Mouse (Mus musculus) hindbrain, embryonic 14.5 days (tissue): ENCODE measurements around the gene Fam83c. TPM values are rescaled to one million over a fixed set of nuclear protein-coding genes. Genes with fewer than 3 reads are reported as not detected.
A peak's percentile ranks its signal among the peaks of the same experiment; 100 is the strongest.

ENCODE experiments used
- ATAC-seq: fragments of 200-750 bp; cut with Nextera tagmentation; 2 replicates; pipeline ENCODE4 v1.8.0; 2017; ENCODE audit warnings: moderate number of reproducible peaks, mild to moderate bottlenecking, moderate TSS enrichment, moderate library complexity; ENCODE audit not compliant: low FRiP score
- DNase-seq: peaks from one replicate; pipeline ENCODE4 v3.0.0-alpha.2; 2015; ENCODE audit warnings: low spot score
- H3K27ac ChIP-seq: fragments of 300-500 bp; sonication (generic); 2 replicates; pipeline ENCODE4 v1.5.1; 2014; ENCODE audit warnings: mild to moderate bottlenecking, moderate library complexity
- H3K27me3 ChIP-seq: fragments of 300-500 bp; sonication (generic); 2 replicates; pipeline ENCODE4 v1.6.1; 2014; ENCODE audit warnings: mild to moderate bottlenecking, low read length, mixed read lengths; ENCODE audit not compliant: control insufficient read depth, insufficient read depth
- H3K36me3 ChIP-seq: fragments of 300-500 bp; sonication (generic); replicated peaks from 2 replicates; pipeline ENCODE4 v1.6.1; 2014; ENCODE audit not compliant: control insufficient read depth, insufficient read depth
- H3K4me1 ChIP-seq: fragments of 300-500 bp; sonication (generic); replicated peaks from 2 replicates; pipeline ENCODE4 v1.6.1; 2014; ENCODE audit warnings: antibody characterized with exemption, low read length, mixed read lengths; ENCODE audit not compliant: control insufficient read depth, insufficient read depth
- H3K4me2 ChIP-seq: fragments of 300-500 bp; sonication (generic); replicated peaks from 2 replicates; pipeline ENCODE4 v1.6.1; 2014; ENCODE audit warnings: mild to moderate bottlenecking, moderate library complexity
- H3K4me3 ChIP-seq: fragments of 300-500 bp; sonication (generic); replicated peaks from 2 replicates; pipeline ENCODE4 v1.5.1; 2014; ENCODE audit warnings: mild to moderate bottlenecking, low read length
- H3K9ac ChIP-seq: fragments of 300-500 bp; sonication (generic); 2 replicates; pipeline ENCODE4 v1.6.1; 2014
- H3K9me3 ChIP-seq: fragments of 300-500 bp; sonication (generic); 2 replicates; pipeline ENCODE4 v1.6.1; 2016; ENCODE audit warnings: low read length; ENCODE audit not compliant: control insufficient read depth
- whole genome bisulfite sequencing: fragments of 180-500 bp; shearing (Covaris S2); extraction: QIAGEN DNeasy Blood & Tissue Kit; methylation state at CpG from one replicate; pipeline ENCODE4 v1.1.7; 2014; 5-methylcytosine and 5-hydroxymethylcytosine counted together
- polyA plus RNA-seq: library from polyadenylated mRNA; unstranded; fragments of >200 nt; fragmentation: Nextera tagmentation; extraction: Ambion mirVana; gene quantifications from 2 replicates; pipeline ENCODE4 v1.2.1, GENCODE M21; 2014

The Fam83c gene
- polyA plus RNA-seq, 1 experiment from 2014 or later = 0.31 TPM

DNA sequence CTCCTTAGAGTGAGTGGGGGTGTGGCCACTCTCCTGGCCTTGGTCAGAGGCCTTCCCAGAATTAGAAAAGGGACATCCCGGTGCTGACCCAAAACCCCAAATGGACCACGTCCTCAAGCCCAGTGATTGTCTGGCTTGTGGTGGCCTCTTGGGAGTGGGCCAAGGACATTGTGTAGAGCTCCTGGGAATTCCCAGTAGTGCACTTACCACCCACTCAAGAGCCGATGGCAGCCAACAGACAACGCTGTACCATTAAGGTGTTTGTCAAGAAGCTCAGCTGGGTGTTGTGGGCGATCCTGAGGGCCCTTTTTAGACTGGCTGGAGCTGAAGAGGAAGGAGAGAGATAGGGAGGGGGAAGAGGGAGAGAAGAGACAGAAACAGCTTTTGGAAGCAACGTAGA, 50.1 kb downstream of the Fam83c start:
- H3K27ac ChIP-seq = no peak overlapping the region
- no peaks in the 10 kb centered on the region for H3K27me3 ChIP-seq
- no peak overlapping the region for H3K9ac ChIP-seq
- no peaks in the 10 kb centered on the region for H3K36me3 ChIP-seq
- no peak overlapping the region for H3K4me2 ChIP-seq
- H3K4me1 ChIP-seq = no peaks in the 10 kb centered on the region
- ATAC-seq (no peak), DNase-seq (no peak)
- H3K9me3 ChIP-seq = no peaks in the 10 kb centered on the region
- no peak overlapping the region for H3K4me3 ChIP-seq
- WGBS = 85% methylated on average over 6 of the region's 6 CpGs

DNA sequence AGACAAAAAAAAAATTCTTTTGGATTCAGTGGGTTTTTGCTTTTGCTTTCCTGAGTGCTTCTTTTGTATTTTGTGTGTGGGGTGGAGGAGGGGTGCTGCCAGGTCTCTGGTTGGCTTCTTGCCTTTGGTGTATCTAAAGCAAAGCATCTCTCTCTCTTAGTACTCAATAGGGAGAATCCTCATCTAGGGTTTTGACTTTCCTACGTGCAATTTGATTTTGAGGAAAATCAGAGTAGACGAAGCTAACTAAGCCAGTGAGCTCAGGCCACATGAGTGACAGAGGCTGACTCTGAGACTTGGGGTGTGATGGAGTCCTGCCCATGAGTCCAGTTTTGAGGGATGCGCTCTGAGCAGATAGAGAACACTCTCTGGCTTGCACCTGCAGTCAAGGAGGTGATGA, 55.1 kb downstream of the Fam83c start:
- no peak for DNase-seq
- Histone ChIP-seq H3K9me3 (no peaks in the 10 kb centered on the region), H3K4me1 (peaks cover 26% of the 10 kb centered on the region), H3K9ac (no peak overlapping the region), H3K4me2 (no peak overlapping the region), H3K4me3 (no peak overlapping the region), H3K36me3 (no peaks in the 10 kb centered on the region), H3K27me3 (no peaks in the 10 kb centered on the region), H3K27ac (no peak overlapping the region)
- 86% methylated on average over 3 of the region's 3 CpGs for WGBS
- ATAC-seq = no peak

DNA sequence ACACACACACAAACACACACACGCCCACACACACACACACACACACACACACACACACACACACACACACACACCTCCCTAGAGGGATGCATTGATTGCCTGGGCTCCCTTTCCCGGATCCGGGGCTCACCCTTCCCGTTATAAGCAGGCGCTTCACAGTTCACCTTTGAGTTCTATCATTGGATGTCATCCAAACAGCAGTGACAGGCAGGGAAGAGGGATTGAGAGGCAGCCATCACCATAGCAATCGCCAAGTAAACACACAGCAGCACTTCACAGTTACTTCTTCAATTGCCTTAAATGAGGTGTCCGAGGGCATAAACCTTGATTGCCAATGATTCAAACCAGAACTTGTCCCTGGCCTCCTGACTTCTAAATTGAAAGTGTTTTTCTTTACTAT, 55.6 kb downstream of the Fam83c start:
- DNase-seq (no peak), ATAC-seq (no peak)
- no peak overlapping the region for H3K27ac ChIP-seq
- WGBS = 44% methylated on average over 6 of the region's 7 CpGs
- H3K9me3 ChIP-seq = no peaks in the 10 kb centered on the region
- H3K36me3 ChIP-seq = no peaks in the 10 kb centered on the region
- H3K9ac ChIP-seq = no peak overlapping the region
- no peak overlapping the region for H3K4me3 ChIP-seq
- H3K27me3 ChIP-seq = no peaks in the 10 kb centered on the region
- H3K4me1 ChIP-seq = peaks cover 26% of the 10 kb centered on the region
- no peak overlapping the region for H3K4me2 ChIP-seq

DNA sequence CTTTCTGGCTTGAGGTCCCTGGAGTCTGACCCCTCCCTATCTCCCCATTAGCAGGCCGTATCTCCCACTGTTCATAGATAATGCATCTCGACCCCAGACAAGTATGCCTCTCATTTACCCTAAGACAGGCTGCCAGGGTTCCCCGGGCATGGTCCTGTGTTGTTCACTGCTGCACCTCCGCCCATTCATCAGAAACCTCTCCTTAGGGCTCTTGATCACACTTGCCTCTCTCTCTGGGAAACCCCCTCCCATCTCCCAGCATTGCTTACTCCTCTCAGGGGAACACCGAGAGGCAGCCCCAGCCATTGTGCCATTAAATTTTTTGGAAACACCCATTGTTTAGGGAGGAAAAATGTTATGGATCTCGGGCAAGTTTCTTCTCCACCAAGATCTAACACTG, 56.6 kb downstream of the Fam83c start:
- no peaks in the 10 kb centered on the region for H3K27me3 ChIP-seq
- no peak overlapping the region for H3K9ac ChIP-seq
- no peak overlapping the region for H3K27ac ChIP-seq
- H3K4me1 ChIP-seq = peaks cover 26% of the 10 kb centered on the region
- WGBS = 42% methylated on average over 6 of the region's 6 CpGs
- H3K4me3 ChIP-seq = no peak overlapping the region
- no peak for DNase-seq
- no peak for ATAC-seq
- peak overlapping the region; percentile 79; the same call in 1 of the 2 replicates for H3K4me2 ChIP-seq
- H3K36me3 ChIP-seq = no peaks in the 10 kb centered on the region
- no peaks in the 10 kb centered on the region for H3K9me3 ChIP-seq

DNA sequence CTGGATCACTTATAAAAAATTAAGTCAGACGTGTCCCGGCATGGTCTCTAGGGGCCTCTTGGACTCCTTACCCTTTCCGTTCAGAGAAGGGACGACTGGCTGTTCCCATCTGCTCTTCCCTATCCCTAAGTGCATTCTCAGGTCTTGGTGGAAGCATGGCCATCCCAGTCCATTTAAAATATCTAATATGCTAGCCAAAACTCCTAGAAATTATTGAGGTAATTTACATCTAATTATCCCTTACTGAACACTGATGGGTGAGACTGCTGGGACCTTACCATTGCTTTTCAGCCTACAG, 57.0 kb downstream of the Fam83c start:
- no peaks in the 10 kb centered on the region for H3K9me3 ChIP-seq
- ATAC-seq (no peak), DNase-seq (no peak)
- WGBS = 42% methylated on average over 4 of the region's 4 CpGs
- no peak overlapping the region for H3K27ac ChIP-seq
- no peaks in the 10 kb centered on the region for H3K36me3 ChIP-seq
- H3K9ac ChIP-seq = no peak overlapping the region
- peaks cover 26% of the 10 kb centered on the region for H3K4me1 ChIP-seq
- H3K27me3 ChIP-seq = no peaks in the 10 kb centered on the region
- H3K4me2 ChIP-seq = peak overlapping the region; percentile 79
- no peak overlapping the region for H3K4me3 ChIP-seq

Other genes with a start within 250 kb of the Fam83c start
- gene Gss, start 242.0 kb downstream of the Fam83c start, polyA plus RNA-seq = 14.3 and 15.3 TPM in 2 replicates
- 0.40 and 0.99 TPM in 2 replicates for gene Myh7b, start 223.6 kb downstream of the Fam83c start, polyA plus RNA-seq
- gene Trpc4ap, start 142.5 kb downstream of the Fam83c start, polyA plus RNA-seq = 163 and 176 TPM in 2 replicates
- gene Edem2, start 105.4 kb downstream of the Fam83c start, polyA plus RNA-seq = 34.2 and 38.6 TPM in 2 replicates
- not detected in 2 replicates for gene Gm17581, start 99.0 kb downstream of the Fam83c start, polyA plus RNA-seq
- gene Procr, start 83.7 kb downstream of the Fam83c start, polyA plus RNA-seq = 3.0 and 3.6 TPM in 2 replicates
- 17.9 and 20.7 TPM in 2 replicates for gene Mmp24, start 59.5 kb downstream of the Fam83c start, polyA plus RNA-seq
- 27.6 and 28.1 TPM in 2 replicates for gene BC029722, start 15.4 kb downstream of the Fam83c start, polyA plus RNA-seq
- 132 and 134 TPM in 2 replicates for gene Eif6, start 7.9 kb downstream of the Fam83c start, polyA plus RNA-seq
- 72.7 TPM in 2 replicates for gene Uqcc1, start 95.5 kb upstream of the Fam83c start, polyA plus RNA-seq
- gene Gm15557, start 105.9 kb upstream of the Fam83c start, polyA plus RNA-seq = not detected in 2 replicates
- gene Gdf5, start 110.5 kb upstream of the Fam83c start, polyA plus RNA-seq = 2.3 and 3.1 TPM in 2 replicates
- gene Cep250, start 121.6 kb upstream of the Fam83c start, polyA plus RNA-seq = 11.9 and 14.2 TPM in 2 replicates
- 2.6 and 2.8 TPM in 2 replicates for gene 6430550D23Rik, start 173.1 kb upstream of the Fam83c start, polyA plus RNA-seq
- 459 and 462 TPM in 2 replicates for gene Ergic3, start 173.2 kb upstream of the Fam83c start, polyA plus RNA-seq
- gene Fer1l4, start 218.1 kb upstream of the Fam83c start, polyA plus RNA-seq = not detected in 2 replicates
- gene Spag4, start 230.3 kb upstream of the Fam83c start, polyA plus RNA-seq = 6.3 and 7.9 TPM in 2 replicates